Mouse (Mus musculus): ENCODE results near the gene Ezr. TPM values are rescaled to one million over a fixed set of nuclear protein-coding genes. Genes with fewer than 3 reads are reported as not detected.

The Ezr gene
- total RNA-seq, 2 experiments from 2014 or later, result 32.5 to 36.9 TPM

- DNase-seq, result peak; percentile 71 to 73
Measured at GRCm38 (mm10) chr17:6768301-6768788, 14.2 kb downstream of the Ezr start.

GRCm38 (mm10) chr17:6767771-6768170, 14.8 kb downstream of the Ezr start:
- no peak for DNase-seq

GRCm38 (mm10) chr17:6766823-6767222, 15.8 kb downstream of the Ezr start:
- no peak for DNase-seq

GRCm38 (mm10) chr17:6765886-6766285, 16.7 kb downstream of the Ezr start:
- DNase-seq, result no peak

- DNase-seq, result no peak
Measured at GRCm38 (mm10) chr17:6764730-6765129, 17.9 kb downstream of the Ezr start.

- DNase-seq, result no peak
Measured at GRCm38 (mm10) chr17:6764227-6764593, 18.4 kb downstream of the Ezr start.

GRCm38 (mm10) chr17:6763513-6764226, 18.9 kb downstream of the Ezr start:
- DNase-seq, result no peak

- no peak for DNase-seq
Measured at GRCm38 (mm10) chr17:6759717-6760292, 22.8 kb downstream of the Ezr start.

- DNase-seq, result no peak
Measured at GRCm38 (mm10) chr17:6758845-6759244, 23.7 kb downstream of the Ezr start.

GRCm38 (mm10) chr17:6757902-6758301, 24.7 kb downstream of the Ezr start:
- no peak for DNase-seq

GRCm38 (mm10) chr17:6755873-6756272, 26.7 kb downstream of the Ezr start:
- no peak for DNase-seq

GRCm38 (mm10) chr17:6755176-6755575, 27.4 kb downstream of the Ezr start:
- DNase-seq, result no peak

GRCm38 (mm10) chr17:6752375-6752774, 30.2 kb downstream of the Ezr start:
- no peak for DNase-seq

GRCm38 (mm10) chr17:6751221-6751859, 31.2 kb downstream of the Ezr start:
- DNase-seq, result peak; percentile 49 to 66

GRCm38 (mm10) chr17:6748779-6749464, 33.7 kb downstream of the Ezr start:
- DNase-seq, result peak; percentile 51 to 61

GRCm38 (mm10) chr17:6747478-6747877, 35.1 kb downstream of the Ezr start:
- DNase-seq, result no peak

- DNase-seq, result peak in 1 of 2 experiments; percentile 62
Measured at GRCm38 (mm10) chr17:6746452-6747231, 35.9 kb downstream of the Ezr start.

- no peak for DNase-seq
Measured at GRCm38 (mm10) chr17:6745975-6746374, 36.6 kb downstream of the Ezr start.

GRCm38 (mm10) chr17:6745503-6745902, 37.1 kb downstream of the Ezr start:
- DNase-seq, result no peak

- DNase-seq, result no peak
Measured at GRCm38 (mm10) chr17:6744871-6745270, 37.7 kb downstream of the Ezr start.

- no peak for DNase-seq
Measured at GRCm38 (mm10) chr17:6744366-6744765, 38.2 kb downstream of the Ezr start.

GRCm38 (mm10) chr17:6743787-6744239, 38.8 kb downstream of the Ezr start:
- no peak for DNase-seq
